Mouse (Mus musculus) left cerebral cortex, adult 2 months (tissue): ENCODE data around the gene Rere. TPM values are rescaled to one million over a fixed set of nuclear protein-coding genes. Genes with fewer than 3 reads are reported as not detected.

Source experiments
- DNase-seq, 2 experiments: peaks; one replicate each; pipeline ENCODE4 v3.0.0; 2021 to 2022; ENCODE audit warnings: low spot score in 2 of 2, mixed read lengths in 1 of 2; ENCODE audit errors: extremely low spot score in 1 of 2
- H3K27ac ChIP-seq: fragments of 200-600 bp; 2 replicates; pipeline ENCODE4 v1.8.1; 2022
- H3K4me3 ChIP-seq: fragments of 200-600 bp; 2 replicates; pipeline ENCODE4 v1.8.1; 2022
- CTCF ChIP-seq: fragments of 200-600 bp; IDR thresholded peaks from 2 replicates; pipeline ENCODE4 v1.8.1; 2022; ENCODE audit warnings: antibody characterized with exemption, mild to moderate bottlenecking, moderate library complexity
- intact Hi-C: fragments of 180-260 bp; cut with DNase I; formaldehyde crosslinking; loops from one replicate; pipeline ENCODE4 v1.15.1; 2025
- total RNA-seq, 2 experiments: library from RNA; stranded (reverse); gene quantifications; 2 replicates each; pipeline ENCODE4 v1.2.3; 2021

Gene Rere
- total RNA-seq, 2 experiments from 2014 or later, result 113 to 125 TPM

DNA sequence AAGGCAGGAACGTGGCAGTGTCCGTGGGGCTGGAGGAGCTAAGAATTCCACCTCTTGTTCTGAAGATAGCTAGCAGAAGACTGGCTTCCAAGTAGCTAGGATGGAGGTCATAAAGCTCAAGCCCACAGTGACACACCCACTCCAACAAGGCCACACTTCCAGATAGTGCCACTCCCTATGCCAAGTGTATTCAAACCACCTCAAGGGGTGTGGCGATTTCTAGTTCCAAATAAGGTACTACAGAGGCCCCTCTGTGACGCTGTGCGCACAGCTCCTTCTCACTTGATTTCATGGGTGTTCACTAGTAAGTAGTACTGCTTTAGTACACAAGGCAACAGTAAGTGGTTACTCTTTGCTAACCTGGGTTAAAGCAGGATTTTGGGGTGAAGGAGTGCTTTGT lies 237.4 kb downstream of the Rere start:
- intact Hi-C loops, result no loop called here
- no peak for TF ChIP-seq CTCF
- no peak for DNase-seq
- Histone ChIP-seq H3K4me3 (no peak overlapping the region), H3K27ac (no peak overlapping the region)

GRCm38 (mm10) chr4:150520069-150520468 lies 238.6 kb downstream of the Rere start:
- intact Hi-C loops, result no loop called here
- no peak for TF ChIP-seq CTCF

GRCm38 (mm10) chr4:150522425-150522824 lies 241.0 kb downstream of the Rere start:
- intact Hi-C loops, result no loop called here
- Histone ChIP-seq H3K4me3 (no peak overlapping the region), H3K27ac (no peak overlapping the region)
- no peak for TF ChIP-seq CTCF
- no peak for DNase-seq

More at GRCm38 (mm10) chr4:150520069-150520468, 238.6 kb downstream of the Rere start:
- no peak overlapping the region for H3K27ac ChIP-seq
- no peak for DNase-seq
- H3K4me3 ChIP-seq, result no peak overlapping the region

DNA sequence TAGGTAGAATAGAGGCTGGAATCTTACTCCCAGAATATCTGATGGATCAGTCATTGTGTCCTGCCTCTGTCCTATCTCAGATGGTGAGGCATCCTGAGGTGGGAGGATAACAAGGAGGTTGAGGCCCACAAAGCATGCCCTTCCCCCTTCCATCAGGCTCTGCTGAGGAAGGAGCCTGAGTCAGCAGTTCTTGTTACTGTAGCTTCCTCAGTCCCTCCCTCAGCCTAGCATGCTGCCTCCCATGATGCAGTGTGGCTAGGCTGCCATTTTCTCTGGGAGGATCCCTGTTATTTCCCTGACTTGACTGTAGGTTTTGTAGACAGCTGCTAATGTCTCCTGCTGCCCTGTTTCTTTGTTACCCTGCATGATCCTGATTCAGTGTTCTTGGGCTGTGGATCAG lies 241.9 kb downstream of the Rere start:
- Histone ChIP-seq H3K4me3 (no peak overlapping the region), H3K27ac (no peak overlapping the region)
- intact Hi-C loops, result no loop called here
- TF ChIP-seq CTCF, result no peak
- no peak for DNase-seq

DNA sequence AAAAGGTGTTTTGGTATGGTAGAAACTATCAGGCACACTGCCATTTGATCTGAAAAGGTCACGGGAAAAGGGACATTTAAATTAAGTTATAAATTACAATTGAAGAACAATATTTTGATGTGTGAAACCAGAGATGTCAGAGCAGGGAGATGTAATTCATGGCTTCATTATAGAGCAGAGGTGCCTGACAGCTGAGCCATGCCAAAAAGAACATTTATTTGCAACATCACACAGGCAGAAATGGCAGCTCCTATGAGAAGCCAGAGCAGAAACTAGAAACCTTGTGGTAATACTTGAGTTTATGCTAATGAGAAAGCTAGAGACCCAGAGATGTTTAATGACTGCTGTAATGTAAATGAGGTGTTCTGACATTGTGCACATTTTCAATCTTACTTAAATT lies 244.8 kb downstream of the Rere start:
- no peak for TF ChIP-seq CTCF
- no peak overlapping the region for H3K27ac ChIP-seq
- intact Hi-C loops, result no loop called here
- H3K4me3 ChIP-seq, result no peak overlapping the region
- no peak for DNase-seq

DNA sequence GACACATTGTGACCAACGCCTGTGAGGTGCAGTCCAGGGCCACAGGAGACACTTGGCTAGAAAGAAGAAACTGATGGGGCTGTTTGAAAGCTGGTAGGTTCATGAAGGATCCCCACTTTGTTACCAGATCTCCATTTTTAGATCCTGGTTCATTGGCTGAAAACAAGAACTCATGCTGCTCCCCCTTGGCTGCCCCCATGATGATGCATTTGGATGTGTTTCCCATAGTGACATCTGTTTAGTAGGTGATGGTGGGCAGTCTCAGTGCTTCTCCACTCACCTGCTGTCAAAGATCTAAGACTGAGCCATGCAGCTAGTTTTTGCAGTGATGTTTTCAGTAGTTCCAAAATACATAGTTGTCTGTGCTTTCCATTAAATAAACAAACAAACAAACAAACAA lies 247.0 kb downstream of the Rere start:
- no peak for DNase-seq
- H3K4me3 ChIP-seq, result no peak overlapping the region
- no peak for TF ChIP-seq CTCF
- intact Hi-C loops, result no loop called here
- no peak overlapping the region for H3K27ac ChIP-seq

DNA sequence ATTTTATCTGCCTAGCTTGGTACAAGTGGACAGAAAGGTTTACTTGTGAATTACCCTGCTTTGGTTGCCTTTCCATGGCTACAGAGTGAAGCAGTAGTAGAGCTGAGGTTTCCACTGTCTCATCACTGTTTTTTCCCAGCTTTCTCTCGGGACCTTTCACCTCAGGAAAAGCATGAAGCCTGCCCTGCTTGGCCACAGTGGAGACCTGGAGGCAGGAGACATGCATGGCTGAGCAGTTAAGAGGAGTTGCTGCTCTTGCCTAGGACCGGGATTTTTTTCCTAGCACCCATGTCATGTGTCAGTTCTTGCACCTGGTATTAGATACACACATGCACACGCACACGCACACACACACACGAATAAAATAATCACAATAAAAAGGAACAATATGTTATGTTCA lies 247.4 kb downstream of the Rere start:
- intact Hi-C loops, result no loop called here
- TF ChIP-seq CTCF, result no peak

GRCm38 (mm10) chr4:150531869-150532268 lies 250.4 kb downstream of the Rere start:
- 0 out of 2 replicates have a peak overlapping the region, but pooled peaks have one; percentile 19 for H3K27ac ChIP-seq
- H3K4me3 ChIP-seq, result no peak overlapping the region
- no peak for TF ChIP-seq CTCF
- intact Hi-C loops, result no loop called here
- DNase-seq, result no peak

More for the DNA sequence above, 247.4 kb downstream of the Rere start:
- DNase-seq, result no peak
- H3K4me3 ChIP-seq, result no peak overlapping the region
- H3K27ac ChIP-seq, result no peak overlapping the region

DNA sequence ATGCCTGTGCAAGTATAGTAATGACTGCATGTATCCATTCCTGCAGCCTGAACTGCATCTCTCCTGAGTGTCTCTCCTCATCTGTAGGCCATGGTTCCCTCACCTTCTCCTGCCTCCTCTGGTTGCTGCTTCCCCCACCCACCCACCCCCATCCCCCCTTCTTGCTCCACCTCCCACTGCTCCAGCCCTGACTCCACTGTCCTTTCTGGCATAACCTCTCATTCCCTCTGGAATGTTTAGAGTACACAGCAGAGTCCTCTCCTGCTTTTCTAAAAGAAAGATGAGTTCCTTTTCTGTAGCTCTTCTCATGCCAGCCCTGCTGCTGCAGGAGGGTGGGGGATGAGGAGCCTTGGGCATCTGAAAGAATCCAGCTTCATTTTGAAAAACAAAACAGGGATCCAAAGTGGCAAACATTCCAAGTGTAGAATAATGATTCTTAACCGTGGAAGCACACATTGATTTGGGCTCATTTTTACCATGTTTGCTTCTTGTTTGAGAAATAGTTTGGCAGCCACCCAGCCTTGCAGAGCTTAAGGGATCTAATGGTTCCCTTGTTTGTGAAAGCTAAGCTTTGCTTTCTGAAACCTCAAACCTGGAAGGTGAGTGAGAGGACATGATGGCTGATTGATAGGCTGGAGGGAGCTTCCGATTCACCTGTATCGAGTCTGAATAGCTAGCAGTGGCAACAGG lies 255.5 kb downstream of the Rere start:
- no peak for DNase-seq
- no peak overlapping the region for H3K4me3 ChIP-seq
- intact Hi-C loops, result no loop called here
- no peak for TF ChIP-seq CTCF
- H3K27ac ChIP-seq, result peak overlapping the region; percentile 55; the same call in 1 of the 2 replicates

- no peak for DNase-seq
- intact Hi-C loops, result no loop called here
- no peak for TF ChIP-seq CTCF
- H3K27ac ChIP-seq, result no peak overlapping the region
- no peak overlapping the region for H3K4me3 ChIP-seq
These were observed 258.4 kb downstream of the Rere start for GRCm38 (mm10) chr4:150539846-150540245.

DNA sequence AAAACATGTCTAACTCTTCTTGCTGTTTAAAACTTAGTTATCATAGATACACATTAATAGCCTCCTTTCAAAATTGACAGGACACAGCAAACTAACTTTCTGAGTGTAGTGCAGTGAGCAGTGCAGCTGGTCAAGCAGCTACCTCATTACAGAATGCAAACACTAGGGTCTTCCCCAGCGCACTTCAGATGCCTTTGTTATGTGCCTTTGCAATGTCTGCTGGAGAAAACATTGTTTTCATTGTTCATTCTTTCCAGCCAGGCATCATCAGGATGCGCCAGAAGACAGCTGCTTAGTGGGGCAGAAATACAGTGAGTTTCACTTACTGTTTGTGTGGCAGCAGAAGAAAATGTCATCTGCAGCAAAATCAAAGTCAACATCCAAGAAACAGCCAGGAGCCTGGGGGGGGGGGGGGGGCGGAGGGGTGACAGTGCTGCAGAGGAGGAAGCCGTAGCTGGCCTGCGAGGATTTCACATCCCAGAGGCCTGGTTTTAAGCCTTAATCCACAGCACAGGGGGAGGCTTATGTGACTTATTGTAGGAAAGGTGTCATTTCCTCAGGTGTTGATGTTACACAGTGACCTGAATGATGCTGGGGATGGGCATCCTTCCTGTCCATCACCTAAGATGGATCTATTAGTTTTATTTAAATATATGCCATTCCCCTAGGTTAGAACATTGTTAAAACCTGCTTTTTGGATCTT lies 259.1 kb downstream of the Rere start:
- no peak for TF ChIP-seq CTCF
- no peak overlapping the region for H3K27ac ChIP-seq
- intact Hi-C loops, result no loop called here

DNA sequence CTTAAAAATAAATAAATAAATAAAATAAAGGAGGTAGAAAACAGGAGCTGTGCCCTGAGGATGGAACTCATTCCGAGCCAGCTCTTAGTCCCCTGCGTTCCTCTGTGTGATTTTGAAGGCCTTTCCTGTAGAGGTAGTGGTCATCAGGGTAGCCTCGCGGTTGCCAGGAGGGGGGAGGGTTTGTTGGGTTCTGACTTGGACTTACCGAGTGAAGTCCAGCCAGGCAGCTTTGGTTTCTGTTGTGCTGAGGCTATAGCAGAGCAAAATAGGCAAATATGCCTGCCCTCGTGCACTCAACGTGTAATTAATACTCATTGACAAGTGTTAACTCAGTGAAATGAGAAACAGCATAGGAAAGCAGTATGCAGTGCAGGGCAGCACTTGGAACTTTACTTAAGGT lies 262.8 kb downstream of the Rere start:
- no peak for DNase-seq
- intact Hi-C loops, result no loop called here
- H3K4me3 ChIP-seq, result no peak overlapping the region
- TF ChIP-seq CTCF, result no peak
- H3K27ac ChIP-seq, result peak overlapping the region; percentile 75

More for the DNA sequence above, 259.1 kb downstream of the Rere start:
- no peak overlapping the region for H3K4me3 ChIP-seq
- no peak for DNase-seq

- no peak for TF ChIP-seq CTCF
- intact Hi-C loops, result no loop called here
- H3K27ac ChIP-seq, result peak overlapping the region; percentile 75
- peak; percentile 51 to 57 for DNase-seq
- no peak overlapping the region for H3K4me3 ChIP-seq
These were observed 263.3 kb downstream of the Rere start for GRCm38 (mm10) chr4:150544652-150545258.
